Mouse (Mus musculus): ENCODE results near the gene Cobl.

The Cobl gene

DNA sequence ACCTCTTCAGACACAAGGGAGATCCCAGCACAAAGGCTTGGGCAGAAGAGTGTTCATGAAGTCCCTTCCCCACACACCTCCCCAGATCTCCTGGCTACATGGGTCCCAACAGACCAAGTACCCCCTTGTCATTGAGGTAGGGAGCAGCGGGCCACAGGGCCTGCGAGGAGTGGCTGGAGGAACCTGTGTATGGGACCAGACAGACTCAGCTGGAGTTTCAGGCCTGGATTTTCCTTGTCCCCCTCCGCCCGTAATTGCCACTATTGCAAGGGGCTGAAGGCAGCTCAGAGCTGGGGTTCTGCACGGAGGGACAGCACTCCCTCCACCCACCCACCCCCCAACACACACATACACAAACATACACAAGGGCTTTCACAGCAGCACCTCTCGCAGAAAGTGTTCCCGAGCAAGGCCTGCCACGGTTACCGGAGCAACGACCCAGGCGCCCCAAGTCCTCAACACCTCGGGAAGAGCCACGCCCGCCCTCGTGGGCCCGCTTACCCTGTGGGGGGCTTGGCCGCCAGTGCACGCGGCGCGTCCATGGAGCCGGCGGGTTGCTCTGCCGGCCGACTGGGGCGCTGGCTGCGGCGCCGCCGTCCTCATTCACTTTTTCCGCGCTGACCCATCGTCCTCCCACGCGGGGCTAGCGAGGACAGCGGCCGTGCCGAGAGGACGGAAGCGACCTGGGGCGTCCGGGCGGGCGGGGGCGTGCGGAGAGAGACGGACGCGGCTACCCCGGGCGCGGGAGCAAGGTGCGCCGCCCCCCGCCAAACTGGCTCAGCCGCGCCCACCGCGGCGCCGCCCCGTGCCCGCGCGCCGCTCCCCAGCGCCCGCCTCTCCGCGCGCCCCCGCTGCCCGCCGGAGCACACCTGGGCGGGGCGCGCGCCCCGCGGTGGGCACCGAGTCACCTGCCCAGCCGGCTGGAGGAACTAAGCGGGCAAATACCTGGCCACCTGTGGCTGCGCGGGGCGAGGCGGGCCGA, at the start of gene Cobl:
TSS of gene Cobl (minus strand) at position 780 of the 982 bp plus-strand sequence.
- no peak for ATAC-seq (ENCODE audit: insufficient number of reproducible peaks, low FRiP score, low TSS enrichment)

GRCm38 (mm10) chr11:12513796-12514195, 49.0 kb upstream of the Cobl start:
- no peak for ATAC-seq (ENCODE audit: insufficient number of reproducible peaks, low FRiP score, low TSS enrichment)

DNA sequence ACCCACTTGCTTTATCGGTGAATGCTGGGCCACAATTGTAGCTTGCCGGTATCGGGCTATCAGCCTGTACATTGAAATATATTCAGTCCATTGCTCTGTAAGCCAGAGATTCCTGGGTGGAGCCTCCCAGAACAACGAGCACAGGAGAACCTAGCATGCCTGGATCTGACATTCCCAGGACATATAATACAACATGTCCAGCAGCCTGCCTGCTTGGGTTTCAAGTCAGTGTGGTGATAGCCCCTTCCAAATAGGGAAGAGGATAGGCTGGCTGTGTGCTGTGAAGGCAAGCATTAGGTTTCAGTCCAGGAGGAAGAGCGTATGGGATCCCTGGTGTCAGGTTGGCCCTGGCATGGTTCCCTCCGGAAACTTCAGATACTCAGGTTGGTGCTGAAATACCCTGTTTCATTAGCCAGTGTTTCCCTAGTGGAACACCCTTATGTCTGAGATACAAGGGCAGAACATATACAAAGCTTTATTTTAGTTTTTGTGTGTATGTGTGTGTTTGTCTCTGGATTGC, 41.7 kb upstream of the Cobl start:
- ATAC-seq (ENCODE audit: insufficient number of reproducible peaks, low FRiP score, low TSS enrichment) = no peak

GRCm38 (mm10) chr11:12503756-12504155, 39.0 kb upstream of the Cobl start:
- ATAC-seq (ENCODE audit: insufficient number of reproducible peaks, low FRiP score, low TSS enrichment) = no peak

- ATAC-seq (ENCODE audit: insufficient number of reproducible peaks, low FRiP score, low TSS enrichment) = no peak
Observed at GRCm38 (mm10) chr11:12501721-12502120, 37.0 kb upstream of the Cobl start.

DNA sequence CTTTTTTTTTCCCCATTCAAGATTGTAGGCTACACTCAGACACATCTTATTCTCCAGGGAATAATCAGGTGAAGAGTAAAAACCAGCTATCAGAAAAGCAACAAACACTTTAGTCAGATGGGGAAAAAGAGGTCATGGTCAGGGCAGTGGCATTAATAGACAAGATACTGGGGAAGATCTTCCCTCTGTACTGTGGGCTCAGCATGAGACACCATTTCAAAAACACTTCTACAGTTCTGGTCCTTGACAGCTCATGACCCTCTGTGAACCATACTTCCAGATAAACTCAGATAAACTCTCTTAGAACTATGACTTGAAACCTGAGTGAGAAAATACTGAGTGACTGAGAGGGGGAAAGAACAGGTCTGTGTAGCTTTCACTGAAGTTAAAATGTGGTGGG, 29.0 kb upstream of the Cobl start:
- ATAC-seq (ENCODE audit: insufficient number of reproducible peaks, low FRiP score, low TSS enrichment) = no peak

GRCm38 (mm10) chr11:12479856-12480403, 15.2 kb upstream of the Cobl start:
- no peak for ATAC-seq (ENCODE audit: insufficient number of reproducible peaks, low FRiP score, low TSS enrichment)

GRCm38 (mm10) chr11:12474299-12474935, 9.7 kb upstream of the Cobl start:
- no peak for ATAC-seq (ENCODE audit: insufficient number of reproducible peaks, low FRiP score, low TSS enrichment)

DNA sequence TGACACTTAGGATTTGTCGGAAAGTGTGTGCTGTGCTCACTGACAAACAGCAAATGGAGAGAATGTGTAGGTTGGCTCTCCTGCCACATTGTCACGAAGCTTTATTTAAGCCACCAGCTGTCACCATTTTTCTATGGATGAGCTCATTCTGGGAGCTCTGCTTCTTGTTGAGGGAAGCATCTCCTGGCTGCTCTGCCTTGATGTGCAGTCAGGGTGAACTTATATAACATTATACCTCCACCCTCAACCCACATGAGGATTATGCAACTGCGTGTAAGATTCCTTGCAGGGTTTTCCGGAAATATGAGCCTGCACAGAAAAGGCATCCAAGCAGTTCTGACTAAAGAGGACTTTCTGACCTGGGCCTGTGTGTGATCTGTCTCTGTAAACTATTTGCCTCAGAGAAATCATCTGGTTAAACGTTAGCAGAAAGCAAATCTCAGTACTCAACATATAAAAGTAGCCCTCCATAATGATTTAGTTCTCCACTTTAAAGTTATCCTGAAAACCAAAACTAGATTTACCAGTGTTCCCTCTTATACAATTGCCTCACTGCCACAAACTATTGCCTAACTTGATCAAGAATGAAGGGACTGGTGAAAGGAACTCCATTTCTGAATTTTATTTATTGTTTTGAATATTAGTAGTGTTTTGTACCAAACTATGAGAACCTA, 9.0 kb upstream of the Cobl start:
- peak; percentile 68; the same call in 1 of the 2 replicates for ATAC-seq (ENCODE audit: insufficient number of reproducible peaks, low FRiP score, low TSS enrichment)

DNA sequence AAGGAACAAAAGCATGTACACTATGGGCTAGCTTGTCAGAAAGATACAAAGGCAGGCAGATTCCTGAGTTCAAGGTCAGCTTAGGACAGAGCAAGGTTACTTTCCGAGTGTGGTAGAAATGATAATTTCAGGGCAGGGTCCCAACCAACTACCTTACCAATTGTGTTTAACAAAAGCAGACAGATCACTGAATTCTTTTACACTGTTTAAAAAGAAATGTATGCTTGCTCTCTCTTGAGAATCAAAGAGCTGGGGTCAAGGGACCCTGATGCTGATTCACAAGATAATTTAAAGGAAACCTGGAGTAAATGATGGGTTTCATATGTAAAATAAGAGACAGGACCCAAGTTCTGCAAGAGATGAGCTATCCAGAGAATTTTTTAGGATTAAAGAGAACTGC, 4.9 kb upstream of the Cobl start:
- no peak for ATAC-seq (ENCODE audit: insufficient number of reproducible peaks, low FRiP score, low TSS enrichment)

- ATAC-seq (ENCODE audit: insufficient number of reproducible peaks, low FRiP score, low TSS enrichment) = no peak
Observed at GRCm38 (mm10) chr11:12468661-12469060, 3.9 kb upstream of the Cobl start.

DNA sequence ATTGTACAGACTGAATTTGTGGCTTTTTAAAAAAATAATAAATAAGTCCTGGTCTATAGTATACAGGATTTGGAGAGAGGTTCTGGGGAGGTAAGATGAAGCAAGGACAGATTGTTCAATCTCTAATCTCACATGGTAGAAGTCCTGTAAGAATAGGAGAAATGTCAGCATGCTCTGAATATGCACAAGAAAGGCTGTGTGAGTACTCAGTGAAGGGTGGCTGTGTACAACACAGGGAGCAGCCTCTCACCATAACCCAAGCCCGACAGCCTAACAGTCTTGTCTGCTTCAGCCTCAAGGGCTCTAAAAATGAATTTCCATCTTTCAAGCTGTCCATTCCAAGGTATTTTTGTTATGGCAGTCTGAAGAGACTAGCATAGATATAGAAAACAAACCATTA, 3.1 kb upstream of the Cobl start:
- no peak for ATAC-seq (ENCODE audit: insufficient number of reproducible peaks, low FRiP score, low TSS enrichment)

DNA sequence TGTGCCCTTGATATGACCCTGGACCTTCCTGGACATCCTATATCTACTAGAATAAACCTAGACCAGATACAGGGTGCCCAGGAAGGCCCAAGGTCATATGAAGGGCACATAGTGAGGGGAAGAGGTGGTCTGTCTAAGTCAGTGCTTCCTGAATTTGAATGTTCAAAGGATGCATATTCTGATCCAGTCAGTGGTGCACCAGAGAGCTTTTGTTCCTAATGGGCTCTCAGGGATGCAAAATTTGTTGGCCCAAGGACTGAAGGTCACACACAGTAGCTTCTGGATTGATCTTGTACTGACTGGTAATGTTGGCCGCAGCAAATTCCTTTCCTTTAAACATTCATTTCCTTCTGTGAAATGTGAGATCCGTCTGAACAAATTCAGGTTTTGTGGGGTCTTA, 2.5 kb upstream of the Cobl start:
- no peak for ATAC-seq (ENCODE audit: insufficient number of reproducible peaks, low FRiP score, low TSS enrichment)

DNA sequence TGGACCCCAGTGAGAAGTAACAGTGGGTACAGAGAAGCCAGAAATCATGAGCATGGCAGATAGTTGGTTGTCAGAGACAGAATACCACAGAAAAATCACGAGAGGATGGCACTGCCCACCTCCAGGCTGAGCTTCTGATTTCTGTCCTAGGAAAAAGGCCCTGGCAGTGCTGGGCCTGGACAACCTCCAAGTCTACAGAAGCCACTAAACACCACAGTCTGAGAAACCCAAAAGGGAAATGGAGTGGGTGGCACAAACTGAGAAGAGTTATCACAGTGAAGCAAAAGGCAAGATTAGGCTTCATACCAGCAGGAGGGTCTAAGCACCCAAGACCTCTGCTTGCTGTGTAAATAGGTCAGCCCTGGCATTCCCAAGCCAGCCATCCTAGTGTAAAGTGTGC, 1.8 kb upstream of the Cobl start:
- no peak for ATAC-seq (ENCODE audit: insufficient number of reproducible peaks, low FRiP score, low TSS enrichment)

DNA sequence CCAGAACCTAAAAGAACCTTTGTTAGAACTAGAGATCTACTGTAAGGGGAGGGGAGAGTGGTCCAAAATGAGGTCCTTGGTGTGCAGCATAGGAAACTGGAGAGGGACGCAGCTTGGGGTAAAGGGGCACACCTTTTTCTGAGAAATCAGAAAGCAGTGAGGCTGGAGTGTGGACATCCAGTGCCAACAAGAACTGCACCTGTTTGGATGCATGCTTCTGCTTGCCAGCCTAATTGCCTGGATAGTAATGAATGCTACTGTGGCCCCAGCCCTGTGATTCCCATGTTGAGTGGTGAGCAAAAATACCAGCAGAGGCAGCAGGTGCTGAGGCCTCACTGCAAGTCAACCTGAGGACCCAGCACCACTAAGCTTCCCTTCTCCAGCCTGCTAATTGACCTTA, 469 bp upstream of the Cobl start:
- ATAC-seq (ENCODE audit: insufficient number of reproducible peaks, low FRiP score, low TSS enrichment) = no peak

DNA sequence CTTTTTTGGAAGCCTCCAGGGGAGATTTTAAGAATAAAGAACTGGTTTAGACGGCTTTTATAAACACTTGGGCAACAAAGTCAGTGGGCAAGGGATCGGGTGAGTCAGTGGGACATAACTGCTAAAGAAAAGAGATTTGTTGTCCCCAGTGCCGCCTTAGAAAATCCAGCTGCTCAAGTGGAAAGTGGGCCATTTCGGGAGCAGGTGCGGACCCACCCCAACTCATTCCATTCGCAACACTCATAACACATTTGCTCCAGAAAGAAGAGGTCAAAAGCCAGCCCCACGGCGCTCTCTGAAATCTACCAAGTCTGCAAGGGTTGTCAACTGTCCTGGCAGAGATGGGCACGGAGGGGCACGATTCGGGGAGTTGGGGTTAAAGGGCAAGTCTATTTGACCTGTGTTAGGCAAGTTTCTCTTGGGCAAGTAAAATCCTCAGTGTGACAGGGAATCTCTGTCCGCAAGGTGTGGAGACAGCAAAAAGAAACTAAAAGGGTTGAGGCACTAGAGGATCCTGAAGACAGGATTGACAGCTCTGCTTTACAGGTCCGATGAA, 1.1 kb downstream of the Cobl start:
- ATAC-seq (ENCODE audit: insufficient number of reproducible peaks, low FRiP score, low TSS enrichment) = no peak

DNA sequence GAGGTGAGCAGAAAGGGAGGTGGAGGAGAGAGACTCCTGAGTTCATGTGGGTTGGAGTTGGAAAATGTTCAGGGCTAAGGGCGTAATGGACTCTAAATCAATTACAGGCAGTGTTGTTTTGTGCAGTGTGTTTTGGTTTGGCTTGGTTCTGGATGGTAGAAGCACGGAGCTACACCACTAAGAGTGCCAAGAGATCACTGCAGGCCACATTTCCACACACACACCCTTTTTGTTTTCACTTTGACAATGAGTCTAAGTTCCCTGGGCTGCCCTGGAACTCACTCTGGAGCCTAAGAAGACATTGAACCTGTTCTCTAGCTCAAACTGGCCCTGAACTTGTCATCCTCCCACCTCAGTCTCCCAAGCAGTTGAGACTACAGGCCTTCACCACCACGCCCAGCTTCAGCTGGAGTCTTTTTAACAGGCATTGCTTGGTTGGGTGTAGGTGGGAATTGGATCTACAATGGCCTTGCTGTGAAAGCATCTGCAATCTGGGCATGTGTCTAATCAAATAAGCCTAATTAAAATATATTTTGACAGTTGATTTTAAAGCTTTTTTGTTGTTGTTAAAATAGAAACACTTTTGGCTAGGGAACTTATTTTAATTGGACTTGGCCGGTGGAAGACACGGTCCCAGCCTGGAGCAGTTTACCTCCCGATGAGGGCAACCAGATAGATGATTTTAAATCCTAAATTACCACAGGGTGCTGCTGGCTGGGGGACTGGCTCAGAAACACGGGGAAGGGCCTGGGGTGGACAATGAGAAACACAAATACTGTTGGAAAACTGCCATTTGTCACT, 4.8 kb downstream of the Cobl start:
- ATAC-seq (ENCODE audit: insufficient number of reproducible peaks, low FRiP score, low TSS enrichment) = no peak

DNA sequence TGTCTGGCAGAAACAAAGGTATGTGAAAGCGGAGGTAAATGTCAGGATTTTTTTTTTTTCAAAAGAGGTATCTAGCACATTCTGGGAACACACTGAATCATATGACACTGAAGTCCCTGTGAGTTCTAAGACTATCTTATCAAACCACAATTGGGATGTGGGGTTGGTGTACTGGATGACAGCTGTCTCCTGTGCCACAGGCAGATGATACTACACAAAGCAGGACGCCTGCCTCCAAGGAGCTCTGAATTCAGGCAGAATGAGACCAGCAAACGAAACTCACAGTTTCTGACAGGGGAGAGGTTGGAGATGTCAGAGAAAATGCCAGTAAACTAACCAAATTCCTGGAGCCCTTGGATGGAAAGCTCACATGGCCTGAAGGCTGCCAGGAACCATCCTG, 5.9 kb downstream of the Cobl start:
- ATAC-seq (ENCODE audit: insufficient number of reproducible peaks, low FRiP score, low TSS enrichment) = no peak

DNA sequence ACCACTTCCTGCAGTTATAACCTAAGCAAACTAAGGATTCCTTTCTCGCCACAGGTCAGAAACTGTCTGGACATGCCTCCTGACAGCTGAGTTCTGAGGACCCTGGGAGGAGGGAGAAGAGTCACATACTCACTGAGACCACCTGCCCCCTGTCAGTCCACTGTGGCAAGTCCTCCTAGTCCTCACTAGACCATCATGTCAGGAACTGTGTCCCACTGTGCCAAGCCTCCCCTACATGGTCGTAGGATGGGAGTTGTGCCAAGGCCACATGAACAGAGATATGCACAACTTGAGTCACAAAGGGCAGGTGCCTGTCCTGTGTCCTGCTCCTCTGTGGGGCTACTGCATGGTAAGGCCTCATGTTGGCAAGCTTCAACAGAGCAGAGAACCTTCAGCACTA, 6.4 kb downstream of the Cobl start:
- ATAC-seq (ENCODE audit: insufficient number of reproducible peaks, low FRiP score, low TSS enrichment) = no peak

- no peak for ATAC-seq (ENCODE audit: insufficient number of reproducible peaks, low FRiP score, low TSS enrichment)
Observed at GRCm38 (mm10) chr11:12448101-12448500, 16.7 kb downstream of the Cobl start.
